Mouse (Mus musculus) liver, embryonic 13.5 days (tissue): ENCODE data around the gene C1qtnf12. TPM values are rescaled to one million over a fixed set of nuclear protein-coding genes. Genes with fewer than 3 reads are reported as not detected.

ENCODE experiments used
- ATAC-seq: fragments of 200-750 bp; cut with Nextera tagmentation; 2 replicates; pipeline ENCODE4 v1.8.0; 2017; ENCODE audit warnings: low read depth, mild to moderate bottlenecking, moderate number of reproducible peaks, moderate library complexity
- DNase-seq: peaks from one replicate; pipeline ENCODE4 v3.0.0; 2022
- H3K27ac ChIP-seq: fragments of 300-500 bp; sonication (generic); 2 replicates; pipeline ENCODE4 v1.5.1; 2015; ENCODE audit warnings: moderate library complexity, mild to moderate bottlenecking, inconsistent platforms
- H3K27me3 ChIP-seq: fragments of 300-500 bp; sonication (generic); 2 replicates; pipeline ENCODE4 v1.6.1; 2015; ENCODE audit warnings: mild to moderate bottlenecking, inconsistent platforms
- H3K36me3 ChIP-seq: fragments of 300-500 bp; sonication (generic); 2 replicates; pipeline ENCODE4 v1.6.1; 2015; ENCODE audit warnings: mild to moderate bottlenecking, inconsistent platforms
- H3K4me1 ChIP-seq: fragments of 300-500 bp; sonication (generic); replicated peaks from 2 replicates; pipeline ENCODE4 v1.6.1; 2015; ENCODE audit warnings: inconsistent platforms
- H3K4me2 ChIP-seq: fragments of 300-500 bp; sonication (generic); 2 replicates; pipeline ENCODE4 v1.6.1; 2015; ENCODE audit warnings: inconsistent platforms, mild to moderate bottlenecking, moderate library complexity
- H3K4me3 ChIP-seq: fragments of 300-500 bp; sonication (generic); replicated peaks from 2 replicates; pipeline ENCODE4 v1.5.1; 2015; ENCODE audit warnings: mild to moderate bottlenecking, inconsistent platforms
- H3K9ac ChIP-seq: fragments of 300-500 bp; sonication (generic); 2 replicates; pipeline ENCODE4 v1.6.1; 2015; ENCODE audit warnings: mild to moderate bottlenecking, inconsistent platforms
- H3K9me3 ChIP-seq: fragments of 300-500 bp; sonication (generic); replicated peaks from 2 replicates; pipeline ENCODE4 v1.6.1; 2016; ENCODE audit warnings: inconsistent platforms
- WGBS: fragments of 180-500 bp; shearing (Covaris S2); methylation state at CpG from one replicate; pipeline ENCODE4 v1.1.7; 2015; ENCODE audit not compliant: insufficient replicate concordance; 5-methylcytosine and 5-hydroxymethylcytosine counted together
- polyA plus RNA-seq: library from polyadenylated mRNA; unstranded; fragments of >200 nt; fragmentation: Nextera tagmentation; extraction: Ambion mirVana; gene quantifications from 2 replicates; pipeline ENCODE4 v1.2.1, GENCODE M21; 2015

The C1qtnf12 gene
- polyA plus RNA-seq, 1 experiment from 2014 or later, result 58.7 TPM

DNA sequence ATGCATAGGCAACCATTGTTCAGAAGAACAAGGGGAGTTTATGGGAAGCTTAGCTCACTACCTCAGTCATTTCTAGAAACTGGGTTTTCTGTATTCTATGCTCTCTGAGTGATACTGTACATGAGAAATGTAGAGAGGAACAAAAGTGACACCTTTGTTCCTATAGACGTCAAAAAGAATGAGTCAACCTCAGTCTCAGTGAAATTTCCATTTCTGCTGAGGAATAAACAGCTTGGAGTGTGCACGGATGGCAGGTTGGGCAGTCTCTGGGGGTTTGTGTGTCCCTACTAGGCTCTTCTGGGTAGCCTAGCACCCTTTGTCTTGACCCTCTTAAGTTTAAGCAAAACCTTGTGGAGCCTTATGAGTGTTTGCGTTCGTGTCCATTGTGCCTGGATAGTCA is 46.3 kb downstream of the C1qtnf12 start:
- no peaks in the 10 kb centered on the region for H3K9me3 ChIP-seq
- H3K9ac ChIP-seq, result no peak overlapping the region
- DNase-seq (no peak), ATAC-seq (no peak)
- H3K4me1 ChIP-seq, result no peaks in the 10 kb centered on the region
- H3K27ac ChIP-seq, result no peak overlapping the region
- no peak overlapping the region for H3K4me3 ChIP-seq
- no peaks in the 10 kb centered on the region for H3K27me3 ChIP-seq
- WGBS, result 84% methylated on average over 4 of the region's 4 CpGs
- H3K4me2 ChIP-seq, result no peak overlapping the region
- H3K36me3 ChIP-seq, result peaks cover 95% of the 10 kb centered on the region

- WGBS, result 72% methylated on average over 8 of the region's 8 CpGs
- no peak within 1 kb of the TSS for H3K4me3 ChIP-seq
- no peak within 1 kb of the TSS for H3K9ac ChIP-seq
- no peaks in the 10 kb centered on the region for H3K9me3 ChIP-seq
- H3K27ac ChIP-seq, result no peak within 1 kb of the TSS
- no peaks in the 10 kb centered on the region for H3K4me1 ChIP-seq
- no peak within 1 kb of the TSS for H3K4me2 ChIP-seq
- no peak for DNase-seq
- peaks cover 60% of the 10 kb centered on the region for H3K36me3 ChIP-seq
- no peak for ATAC-seq
- no peaks in the 10 kb centered on the region for H3K27me3 ChIP-seq
Measured at GRCm38 (mm10) chr4:156013637-156014036, 51.5 kb downstream of the C1qtnf12 start, which contains the start of gene Tnfrsf4. Gene Tnfrsf4 (plus strand): TSS chr4:156013843.

- WGBS, result 78% methylated on average over 2 of the region's 2 CpGs
- no peak for DNase-seq
- no peak overlapping the region for H3K4me2 ChIP-seq
Measured at GRCm38 (mm10) chr4:156014436-156014835, 52.3 kb downstream of the C1qtnf12 start.

More at GRCm38 (mm10) chr4:156014436-156014835, 52.3 kb downstream of the C1qtnf12 start:
- Histone ChIP-seq H3K9ac (no peak overlapping the region), H3K4me1 (no peaks in the 10 kb centered on the region), H3K9me3 (no peaks in the 10 kb centered on the region), H3K36me3 (peaks cover 52% of the 10 kb centered on the region), H3K4me3 (no peak overlapping the region), H3K27me3 (no peaks in the 10 kb centered on the region), H3K27ac (no peak overlapping the region)
- ATAC-seq, result no peak

Other genes with a start within 250 kb of the C1qtnf12 start
- gene Tmem240, start 227.5 kb upstream of the C1qtnf12 start, polyA plus RNA-seq, result 0.07 and 0.18 TPM in 2 replicates
- 73.2 and 75.6 TPM in 2 replicates for gene Atad3a, start 201.2 kb upstream of the C1qtnf12 start, polyA plus RNA-seq
- gene Vwa1, start 187.6 kb upstream of the C1qtnf12 start, polyA plus RNA-seq, result 0.43 and 0.45 TPM in 2 replicates
- 0.08 and 0.14 TPM in 2 replicates for gene Tmem88b, start 176.4 kb upstream of the C1qtnf12 start, polyA plus RNA-seq
- not detected in 2 replicates for gene Ankrd65, start 171.9 kb upstream of the C1qtnf12 start, polyA plus RNA-seq
- 225 and 227 TPM in 2 replicates for gene Mrpl20, start 159.4 kb upstream of the C1qtnf12 start, polyA plus RNA-seq
- gene Ccnl2, start 149.8 kb upstream of the C1qtnf12 start, polyA plus RNA-seq, result 62.9 and 68.8 TPM in 2 replicates
- gene Aurkaip1, start 131.0 kb upstream of the C1qtnf12 start, polyA plus RNA-seq, result 147 and 148 TPM in 2 replicates
- gene Mxra8, start 122.6 kb upstream of the C1qtnf12 start, polyA plus RNA-seq, result 5.6 and 6.8 TPM in 2 replicates
- gene Dvl1, start 114.9 kb upstream of the C1qtnf12 start, polyA plus RNA-seq, result 1.8 and 2.4 TPM in 2 replicates
- 0.05 and 0.09 TPM in 2 replicates for gene Tas1r3, start 99.0 kb upstream of the C1qtnf12 start, polyA plus RNA-seq
- 8.4 and 10.2 TPM in 2 replicates for gene Cptp, start 92.9 kb upstream of the C1qtnf12 start, polyA plus RNA-seq
- gene Ints11, start 92.8 kb upstream of the C1qtnf12 start, polyA plus RNA-seq, result 40.0 and 41.9 TPM in 2 replicates
- 25.4 and 25.7 TPM in 2 replicates for gene Pusl1, start 70.5 kb upstream of the C1qtnf12 start, polyA plus RNA-seq
- gene Acap3, start 70.5 kb upstream of the C1qtnf12 start, polyA plus RNA-seq, result 7.6 and 7.8 TPM in 2 replicates
- gene Ube2j2, start 18.5 kb upstream of the C1qtnf12 start, polyA plus RNA-seq, result 68.1 and 70.3 TPM in 2 replicates
- 5.5 and 6.2 TPM in 2 replicates for gene B3galt6, start 30.3 kb downstream of the C1qtnf12 start, polyA plus RNA-seq
- gene Sdf4, start 30.6 kb downstream of the C1qtnf12 start, polyA plus RNA-seq, result 88.2 and 91.6 TPM in 2 replicates
- gene Tnfrsf4, start 51.5 kb downstream of the C1qtnf12 start, polyA plus RNA-seq, result 0.09 and 0.20 TPM in 2 replicates
- 0.60 and 0.65 TPM in 2 replicates for gene Tnfrsf18, start 63.8 kb downstream of the C1qtnf12 start, polyA plus RNA-seq
- 0.12 and 0.20 TPM in 2 replicates for gene Ttll10, start 97.1 kb downstream of the C1qtnf12 start, polyA plus RNA-seq
- gene 9430015G10Rik, start 147.7 kb downstream of the C1qtnf12 start, polyA plus RNA-seq, result 11.8 and 13.8 TPM in 2 replicates
- gene Rnf223, start 168.2 kb downstream of the C1qtnf12 start, polyA plus RNA-seq, result 0.05 and 0.06 TPM in 2 replicates
- 8.5 and 8.7 TPM in 2 replicates for gene Agrn, start 235.2 kb downstream of the C1qtnf12 start, polyA plus RNA-seq
- 5.5 and 5.9 TPM in 2 replicates for gene Isg15, start 238.5 kb downstream of the C1qtnf12 start, polyA plus RNA-seq
- 0.89 and 1.0 TPM in 2 replicates for gene AW011738, start 241.0 kb downstream of the C1qtnf12 start, polyA plus RNA-seq